Mouse (Mus musculus) activated CD4-positive, CD25-positive, alpha-beta regulatory T cell, adult 4 months (primary cell): Measurements from ENCODE around the gene Zfp316. TPM values are rescaled to one million over a fixed set of nuclear protein-coding genes. Genes with fewer than 3 reads are reported as not detected.

Experiments used
- ATAC-seq: one replicate; pipeline ENCODE4 v1.8.0; 2017
- polyA plus RNA-seq, 2 experiments: library from polyadenylated mRNA; unstranded; fragments of 100-300 nt; shearing (Covaris generic); gene quantifications; one replicate each; pipeline ENCODE4 v1.2.1; 2017

Zfp316 gene
- polyA plus RNA-seq, 2 experiments from 2014 or later: 0.19 to 0.25 TPM

DNA sequence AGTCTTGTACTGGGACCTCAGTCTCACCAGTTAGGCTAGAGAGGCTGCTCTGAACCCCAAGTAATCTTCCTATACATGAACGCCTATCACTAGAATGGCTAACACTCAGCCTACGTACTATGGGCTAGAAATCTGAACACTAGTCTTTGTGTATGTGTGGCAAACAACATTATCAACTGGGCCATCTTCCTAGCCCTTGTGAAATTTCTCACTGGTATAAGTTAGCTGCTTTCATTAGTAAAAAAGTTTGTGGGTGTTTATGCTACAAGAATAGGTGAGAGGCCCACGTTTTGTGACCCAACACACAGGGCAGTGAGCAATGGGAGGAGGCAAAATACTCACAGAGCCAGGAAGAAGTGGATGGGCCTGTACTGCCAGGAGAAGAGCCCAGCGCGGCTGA, 48.8 kb downstream of the Zfp316 start:
- ATAC-seq: no peak

DNA sequence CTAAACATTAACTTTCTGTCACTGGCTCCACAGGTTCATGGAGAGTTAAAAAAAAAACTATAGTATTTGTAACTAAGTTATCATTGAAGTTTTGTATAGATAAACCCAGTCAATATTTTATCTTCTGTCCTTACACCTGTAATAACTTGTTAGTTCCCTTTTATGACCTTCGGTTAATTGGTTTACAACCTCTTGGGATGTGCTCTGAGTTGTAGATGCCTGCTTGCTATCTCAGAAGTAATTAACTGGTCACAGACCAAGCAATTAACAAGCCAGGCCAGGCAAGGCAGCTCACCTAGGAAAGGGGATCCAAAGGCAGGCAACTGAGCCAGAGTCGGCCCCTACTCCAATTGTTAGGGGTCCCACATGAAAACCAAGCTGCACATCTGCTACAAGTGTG, 56.0 kb downstream of the Zfp316 start:
- ATAC-seq: no peak

DNA sequence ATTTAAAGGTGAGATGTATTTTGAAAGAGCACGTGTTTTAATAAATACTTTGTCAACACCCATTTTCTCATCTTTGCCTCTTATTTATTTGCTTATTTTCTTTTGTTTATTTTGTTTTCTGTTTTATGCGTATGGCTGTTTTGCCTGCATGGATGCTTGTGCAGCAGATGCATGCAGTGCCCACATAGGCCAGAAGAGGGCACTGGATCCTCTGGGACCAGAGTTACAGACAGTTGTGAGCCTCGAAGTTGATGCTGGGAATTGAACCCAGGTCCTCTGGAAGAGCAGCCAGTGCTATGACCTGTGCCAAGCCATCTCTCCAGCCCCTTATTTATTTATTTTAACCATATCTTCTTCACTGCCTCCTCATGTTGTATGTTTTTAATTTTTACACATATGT, 64.8 kb downstream of the Zfp316 start:
- ATAC-seq: no peak

Other genes with a start within 250 kb of the Zfp316 start
- 10 to 100 TPM; 28.7 to 30.4 TPM for gene Rnf216, start 157.0 kb downstream of the Zfp316 start, polyA plus RNA-seq
- gene Olfr718-ps1, start 122.4 kb downstream of the Zfp316 start, polyA plus RNA-seq: not detected
- 1 to 10 TPM; 6.7 to 8.8 TPM for gene Rbak, start 89.2 kb downstream of the Zfp316 start, polyA plus RNA-seq
- under 1 TPM in 1 of 2 experiments, not detected in 1; 0.29 TPM for gene Spdye4b, start 89.0 kb downstream of the Zfp316 start, polyA plus RNA-seq
- not detected for gene Spdye4a, start 43.1 kb downstream of the Zfp316 start, polyA plus RNA-seq
- 1 to 10 TPM; 2.8 to 3.0 TPM for gene Zfp12, start 34.9 kb downstream of the Zfp316 start, polyA plus RNA-seq
- gene Zfp853, start 23.6 kb upstream of the Zfp316 start, polyA plus RNA-seq: not detected
- gene E130309D02Rik, start 45.3 kb upstream of the Zfp316 start, polyA plus RNA-seq: 1 to 10 TPM; 5.5 to 8.5 TPM
- 10 to 100 TPM; 63.7 to 68.0 TPM for gene Zdhhc4, start 59.2 kb upstream of the Zfp316 start, polyA plus RNA-seq
- gene Grid2ip, start 87.3 kb upstream of the Zfp316 start, polyA plus RNA-seq: not detected
- 10 to 100 TPM; 71.0 to 76.8 TPM for gene Kdelr2, start 133.8 kb upstream of the Zfp316 start, polyA plus RNA-seq
- 10 to 100 TPM in 1 of 2 experiments, 1 to 10 TPM in 1; 8.5 to 10.6 TPM for gene Daglb, start 194.6 kb upstream of the Zfp316 start, polyA plus RNA-seq